Mouse (Mus musculus): Measurements from ENCODE around the gene Ddx3x. TPM values are rescaled to one million over a fixed set of nuclear protein-coding genes. Genes with fewer than 3 reads are reported as not detected.
A peak's percentile ranks its signal among the peaks of the same experiment; 100 is the strongest.

Gene Ddx3x
- total and polyA plus RNA-seq, 3 experiments, result 104 to 329 (median 196) TPM

DNA sequence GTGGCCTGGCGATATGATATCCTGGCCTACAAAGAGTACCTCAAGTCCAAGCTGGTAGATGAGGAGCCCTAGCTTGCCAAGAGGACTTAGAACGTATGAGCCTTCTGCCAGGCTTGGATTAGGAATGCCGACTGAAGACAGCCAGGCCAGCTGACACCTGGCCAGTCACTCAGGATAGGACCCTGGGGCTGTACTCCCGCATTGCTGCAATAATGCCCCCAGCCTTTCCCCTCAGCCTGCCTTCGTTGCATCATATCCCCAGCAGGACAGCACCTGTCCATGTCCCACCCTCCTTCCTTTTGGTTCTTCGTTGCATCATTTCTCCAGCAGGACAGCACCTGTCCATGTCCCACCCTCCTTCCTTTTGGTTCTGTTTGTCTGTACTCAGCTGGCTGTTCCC lies 41.3 kb upstream of the Ddx3x start:
- no peaks in the 10 kb centered on the region; a peak in 1 of 4 replicates for H3K4me1 ChIP-seq (ENCODE audit: control insufficient read depth in 1 of 2, insufficient read depth in 2 of 2)
- no peaks in the 10 kb centered on the region for H3K36me3 ChIP-seq (replicated peaks in 1 of 2; ENCODE audit: control insufficient read depth in 1 of 2, insufficient read depth in 1 of 2, low read length in 1 of 2)
- no peaks in the 10 kb centered on the region for H3K27me3 ChIP-seq (replicated peaks)
- no peak overlapping the region for H3K9ac ChIP-seq (ENCODE audit: insufficient read depth, low read depth)
- H3K79me2 ChIP-seq (replicated peaks; ENCODE audit: control insufficient read depth, extremely low read depth, insufficient read depth, poor library complexity, severe bottlenecking), result no peaks in the 10 kb centered on the region
- no peaks in the 10 kb centered on the region for H3K9me3 ChIP-seq (replicated peaks; ENCODE audit: low read length)
- no peak overlapping the region for H3K27ac ChIP-seq (ENCODE audit: insufficient read depth, low read depth)
- dilution Hi-C loops (cut with MboI; ENCODE audit: extremely low pct_ligation_motif_present, extremely low pct_unique_long_range_greater_than_20kb, low sequenced_read_pairs) (no loop called here), in situ Hi-C loops (cut with MboI; ENCODE audit: low pct_ligation_motif_present, low pct_unique_long_range_greater_than_20kb, low sequenced_read_pairs) (loop anchor here (25.0 kb wide), 2 partner anchors 223 to 423 kb away; partner anchors contain the start of genes Gpr82 and Nyx)
- H3K4me3 ChIP-seq (replicated peaks in 1 of 3; ENCODE audit: low read depth in 2 of 3, low read length in 2 of 3, poor library complexity in 1 of 3), result no peak overlapping the region
- DNase-seq (ENCODE audit: extremely low read depth), result no peak
- TF ChIP-seq E2F4 (IDR thresholded peaks at IDR 0.05; ENCODE audit: insufficient replicate concordance, low read depth, low read length) (no peak), RCOR1 (conservative IDR thresholded peaks at IDR 0.05; ENCODE audit: low read depth, low read length) (no peak), ZNF384 (IDR thresholded peaks at IDR 0.05; ENCODE audit: low read depth, low read length) (no peak)
- H3K4me2 ChIP-seq (ENCODE audit: insufficient read depth, low read depth, poor library complexity, severe bottlenecking), result no peak overlapping the region

DNA sequence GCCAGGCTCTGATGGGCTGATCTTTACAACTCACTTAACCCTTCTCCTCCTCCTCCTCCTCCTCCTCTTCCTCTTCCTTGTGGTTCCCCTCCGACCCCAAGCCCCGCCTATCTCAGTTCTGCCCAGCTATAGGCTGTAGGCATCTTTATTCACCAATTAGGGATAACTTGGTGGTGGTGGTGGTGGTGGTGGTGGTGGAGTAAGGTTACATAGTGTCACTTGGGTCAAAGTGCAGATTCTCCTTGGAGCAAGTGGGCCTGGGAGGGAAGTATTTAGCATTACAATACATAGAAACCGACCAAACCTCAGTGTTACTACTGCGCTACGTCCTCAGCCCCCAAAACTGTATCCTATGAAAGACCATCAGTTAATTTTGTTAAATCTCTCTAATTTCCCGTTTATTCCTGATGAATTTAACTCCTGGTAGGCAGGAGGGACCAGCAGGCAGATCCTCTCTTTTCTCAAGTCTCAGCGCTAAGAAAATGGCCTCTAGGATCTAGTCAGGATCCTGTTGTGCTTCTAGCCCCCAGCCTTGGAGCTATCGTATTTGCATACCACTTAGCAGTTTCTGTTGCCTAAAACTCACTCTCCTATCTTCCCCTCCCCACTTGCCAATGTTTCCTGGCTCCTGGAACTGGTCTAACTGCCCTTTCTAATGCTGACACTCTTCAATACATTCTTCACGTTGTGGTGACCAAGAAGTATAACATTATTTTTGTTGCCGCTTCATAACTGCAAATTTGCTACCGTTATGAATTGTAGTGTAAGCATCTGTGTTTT lies 39.9 kb upstream of the Ddx3x start:
- no peaks in the 10 kb centered on the region for H3K27me3 ChIP-seq (replicated peaks)
- H3K79me2 ChIP-seq (replicated peaks; ENCODE audit: control insufficient read depth, extremely low read depth, insufficient read depth, poor library complexity, severe bottlenecking), result no peaks in the 10 kb centered on the region
- dilution Hi-C loops (cut with MboI; ENCODE audit: extremely low pct_ligation_motif_present, extremely low pct_unique_long_range_greater_than_20kb, low sequenced_read_pairs), result no loop called here
- no peak for TF ChIP-seq JUND (conservative IDR thresholded peaks at IDR 0.05; ENCODE audit: low read depth, low read length)
- TF ChIP-seq SIN3A (IDR thresholded peaks at IDR 0.05; ENCODE audit: low read length), result no peak
- TF ChIP-seq BHLHE40 (IDR thresholded peaks at IDR 0.05; ENCODE audit: low read depth, low read length), result no peak
- TF ChIP-seq CHD1 (IDR thresholded peaks at IDR 0.05; ENCODE audit: low read depth, low read length), result no peak
- TF ChIP-seq MXI1 (IDR thresholded peaks at IDR 0.05; ENCODE audit: low read depth, low read length), result no peak
- TF ChIP-seq ZC3H11A (IDR thresholded peaks at IDR 0.05; ENCODE audit: low read depth, low read length), result no peak
- no peak for TF ChIP-seq MAFK (IDR thresholded peaks at IDR 0.05; ENCODE audit: insufficient replicate concordance, low read length)
- TF ChIP-seq USF1 (IDR thresholded peaks at IDR 0.05; ENCODE audit: low read depth, low read length), result no peak
- TF ChIP-seq CHD2 (IDR thresholded peaks at IDR 0.05; ENCODE audit: low read length), result no peak
- no peak for TF ChIP-seq TBP (conservative IDR thresholded peaks at IDR 0.05; ENCODE audit: low read depth, low read length)
- TF ChIP-seq HCFC1 (IDR thresholded peaks at IDR 0.05; ENCODE audit: low read depth, low read length), result no peak
- TF ChIP-seq MAZ (IDR thresholded peaks at IDR 0.05; ENCODE audit: low read depth, low read length), result no peak
- no peak for TF ChIP-seq POLR2AphosphoS2 (IDR thresholded peaks at IDR 0.05; ENCODE audit: low read depth, low read length)
- no peak for TF ChIP-seq GABPA (IDR thresholded peaks at IDR 0.05; ENCODE audit: insufficient replicate concordance, low read depth, low read length)
- no peak for TF ChIP-seq ETS1 (conservative IDR thresholded peaks at IDR 0.05; ENCODE audit: low read depth, low read length)
- no peak for TF ChIP-seq RCOR1 (conservative IDR thresholded peaks at IDR 0.05; ENCODE audit: low read depth, low read length)
- no peak for TF ChIP-seq USF2 (conservative IDR thresholded peaks at IDR 0.05; ENCODE audit: low read depth, low read length)
- TF ChIP-seq POLR2A (IDR thresholded peaks at IDR 0.05; ENCODE audit: low read depth, low read length), result no peak; the same call in 1 of the 2 replicates
- no peak for TF ChIP-seq NRF1 (IDR thresholded peaks at IDR 0.05; ENCODE audit: low read depth, low read length)
- no peak for TF ChIP-seq IRF4 (IDR thresholded peaks at IDR 0.05; ENCODE audit: low read depth, low read length)
- DNase-seq (ENCODE audit: extremely low read depth), result no peak
- no peaks in the 10 kb centered on the region for H3K9me3 ChIP-seq (replicated peaks; ENCODE audit: low read length)
- no peak overlapping the region for H3K4me3 ChIP-seq (replicated peaks in 1 of 3; ENCODE audit: low read depth in 2 of 3, low read length in 2 of 3, poor library complexity in 1 of 3)
- in situ Hi-C loops (cut with MboI; ENCODE audit: low pct_ligation_motif_present, low pct_unique_long_range_greater_than_20kb, low sequenced_read_pairs), result loop anchor here (25.0 kb wide), 2 partner anchors 221 to 421 kb away; partner anchors contain the start of genes Gpr82 and Nyx
- no peaks in the 10 kb centered on the region for H3K36me3 ChIP-seq (replicated peaks in 1 of 2; ENCODE audit: control insufficient read depth in 1 of 2, insufficient read depth in 1 of 2, low read length in 1 of 2)
- H3K27ac ChIP-seq (ENCODE audit: insufficient read depth, low read depth), result no peak overlapping the region
- peak overlapping the region; percentile 64 for H3K4me2 ChIP-seq (ENCODE audit: insufficient read depth, low read depth, poor library complexity, severe bottlenecking)
- no peak overlapping the region for H3K9ac ChIP-seq (ENCODE audit: insufficient read depth, low read depth)
- no peaks in the 10 kb centered on the region; a peak in 1 of 4 replicates for H3K4me1 ChIP-seq (ENCODE audit: control insufficient read depth in 1 of 2, insufficient read depth in 2 of 2)
